Mouse (Mus musculus) lung, embryonic 16.5 days (tissue): ENCODE measurements around the gene Unc5cl. TPM values are rescaled to one million over a fixed set of nuclear protein-coding genes. Genes with fewer than 3 reads are reported as not detected.

ENCODE experiments used
- ATAC-seq: fragments of 200-750 bp; cut with Nextera tagmentation; 2 replicates; pipeline ENCODE4 v1.8.0; 2017; ENCODE audit warnings: low read depth, mild to moderate bottlenecking, moderate library complexity
- H3K27ac ChIP-seq: fragments of 300-500 bp; sonication (generic); 2 replicates; pipeline ENCODE4 v1.5.1; 2014; ENCODE audit warnings: mild to moderate bottlenecking, control low read depth, low read length
- H3K27me3 ChIP-seq: fragments of 300-500 bp; sonication (generic); 2 replicates; pipeline ENCODE4 v1.6.1; 2014; ENCODE audit warnings: low read depth, low read length, mixed read lengths; ENCODE audit not compliant: control insufficient read depth, insufficient read depth
- H3K36me3 ChIP-seq: fragments of 300-500 bp; sonication (generic); 2 replicates; pipeline ENCODE4 v1.6.1; 2014; ENCODE audit warnings: low read length; ENCODE audit not compliant: control insufficient read depth, insufficient read depth
- H3K4me1 ChIP-seq: fragments of 300-500 bp; sonication (generic); replicated peaks from 2 replicates; pipeline ENCODE4 v1.6.1; 2014; ENCODE audit warnings: low read length, mixed read lengths; ENCODE audit not compliant: control insufficient read depth, insufficient read depth
- H3K4me2 ChIP-seq: fragments of 300-500 bp; sonication (generic); 2 replicates; pipeline ENCODE4 v1.6.1; 2014; ENCODE audit warnings: low read depth, low read length, control low read depth
- H3K4me3 ChIP-seq: fragments of 300-500 bp; sonication (generic); 2 replicates; pipeline ENCODE4 v1.5.1; 2014; ENCODE audit warnings: mild to moderate bottlenecking, low read length, control low read depth
- H3K9ac ChIP-seq: fragments of 300-500 bp; sonication (generic); 2 replicates; pipeline ENCODE4 v1.6.1; 2014; ENCODE audit warnings: low read length, control low read depth
- H3K9me3 ChIP-seq: fragments of 300-500 bp; sonication (generic); 2 replicates; pipeline ENCODE4 v1.6.1; 2016; ENCODE audit warnings: low read length; ENCODE audit not compliant: control insufficient read depth
- WGBS: fragments of 180-500 bp; shearing (Covaris S2); extraction: QIAGEN DNeasy Blood & Tissue Kit; methylation state at CpG from one replicate; pipeline ENCODE4 v1.1.7; 2014; 5-methylcytosine and 5-hydroxymethylcytosine counted together
- polyA plus RNA-seq: library from polyadenylated mRNA; unstranded; fragments of >200 nt; fragmentation: Nextera tagmentation; extraction: Ambion mirVana; gene quantifications from 2 replicates; pipeline ENCODE4 v1.2.1, GENCODE M21; 2015

Gene Unc5cl
- polyA plus RNA-seq, 1 experiment from 2014 or later: 2.7 TPM

- no peak overlapping the region for H3K4me2 ChIP-seq
- ATAC-seq: peak; percentile 76
- no peaks in the 10 kb centered on the region for H3K27me3 ChIP-seq
- H3K9ac ChIP-seq: no peak overlapping the region
- 72% methylated on average over 14 of the region's 14 CpGs for WGBS
- H3K4me3 ChIP-seq: no peak overlapping the region
- peak overlapping the region; percentile 38; the same call in 1 of the 2 replicates for H3K27ac ChIP-seq
- peaks cover 20% of the 10 kb centered on the region for H3K36me3 ChIP-seq
- H3K4me1 ChIP-seq: peaks cover 10% of the 10 kb centered on the region
- H3K9me3 ChIP-seq: no peaks in the 10 kb centered on the region
Observed at GRCm38 (mm10) chr17:48416425-48417195, 38.1 kb upstream of the Unc5cl start.

DNA sequence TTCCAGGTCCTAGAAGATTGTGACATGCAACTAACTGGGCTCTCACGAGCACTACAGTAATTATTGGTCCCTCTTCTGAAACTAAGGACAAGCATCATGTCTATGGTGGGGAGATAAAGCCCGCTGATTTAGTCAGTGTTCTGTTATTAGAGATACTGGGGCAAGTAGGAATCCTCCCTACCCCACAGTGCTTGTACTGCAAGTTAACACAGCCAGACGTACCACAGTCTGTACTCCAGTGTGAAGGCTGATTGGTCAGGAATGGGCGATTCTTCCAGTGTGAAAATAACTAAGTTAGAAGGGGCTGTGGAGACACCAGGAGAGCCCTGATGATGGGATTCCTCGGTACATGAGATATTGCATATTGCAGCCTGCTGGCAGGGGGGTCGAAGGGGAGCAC, 37.2 kb upstream of the Unc5cl start:
- H3K4me3 ChIP-seq: no peak overlapping the region
- no peaks in the 10 kb centered on the region for H3K27me3 ChIP-seq
- peaks cover 17% of the 10 kb centered on the region for H3K36me3 ChIP-seq
- ATAC-seq: no peak
- no peak overlapping the region for H3K27ac ChIP-seq
- H3K4me2 ChIP-seq: no peak overlapping the region
- peaks cover 6% of the 10 kb centered on the region for H3K4me1 ChIP-seq
- 79% methylated on average over 6 of the region's 6 CpGs for WGBS
- H3K9me3 ChIP-seq: no peaks in the 10 kb centered on the region
- no peak overlapping the region for H3K9ac ChIP-seq

DNA sequence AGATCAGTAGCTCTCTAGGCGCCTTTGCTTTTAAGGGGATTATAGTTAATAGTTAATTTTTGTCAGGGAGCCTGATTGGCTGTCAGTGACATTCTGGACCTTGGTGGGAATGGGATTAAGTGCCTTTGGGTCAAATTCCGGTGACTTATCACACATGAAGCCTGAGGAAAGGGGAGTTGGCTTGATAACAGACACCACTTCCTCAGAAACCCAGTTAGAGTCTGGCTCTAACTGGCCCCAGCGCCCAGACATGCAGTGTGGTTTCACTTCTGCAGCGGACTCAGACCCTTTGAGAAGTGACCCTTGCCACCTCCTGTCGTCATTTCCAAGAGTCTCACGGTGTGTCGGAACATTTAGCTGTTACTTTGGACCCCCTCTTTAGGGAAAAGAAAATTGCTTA, 36.5 kb upstream of the Unc5cl start:
- Histone ChIP-seq H3K4me2 (peak overlapping the region; percentile 21; the same call in 1 of the 2 replicates), H3K36me3 (peaks cover 17% of the 10 kb centered on the region), H3K9ac (0 out of 2 replicates have a peak overlapping the region, but pooled peaks have one; percentile 6), H3K27me3 (no peaks in the 10 kb centered on the region), H3K4me3 (no peak overlapping the region), H3K4me1 (peaks cover 6% of the 10 kb centered on the region), H3K9me3 (no peaks in the 10 kb centered on the region), H3K27ac (0 out of 2 replicates have a peak overlapping the region, but pooled peaks have one; percentile 15)
- ATAC-seq: no peak
- WGBS: 42% methylated on average over 7 of the region's 7 CpGs

GRCm38 (mm10) chr17:48418781-48419180, 35.9 kb upstream of the Unc5cl start:
- H3K4me3 ChIP-seq: no peak overlapping the region
- H3K9me3 ChIP-seq: no peaks in the 10 kb centered on the region
- H3K4me2 ChIP-seq: no peak overlapping the region
- H3K9ac ChIP-seq: no peak overlapping the region
- H3K36me3 ChIP-seq: peaks cover 15% of the 10 kb centered on the region
- no peak overlapping the region for H3K27ac ChIP-seq
- no peaks in the 10 kb centered on the region for H3K27me3 ChIP-seq
- H3K4me1 ChIP-seq: peaks cover 6% of the 10 kb centered on the region
- 56% methylated on average over 1 of the region's 1 CpGs for WGBS
- ATAC-seq: no peak

DNA sequence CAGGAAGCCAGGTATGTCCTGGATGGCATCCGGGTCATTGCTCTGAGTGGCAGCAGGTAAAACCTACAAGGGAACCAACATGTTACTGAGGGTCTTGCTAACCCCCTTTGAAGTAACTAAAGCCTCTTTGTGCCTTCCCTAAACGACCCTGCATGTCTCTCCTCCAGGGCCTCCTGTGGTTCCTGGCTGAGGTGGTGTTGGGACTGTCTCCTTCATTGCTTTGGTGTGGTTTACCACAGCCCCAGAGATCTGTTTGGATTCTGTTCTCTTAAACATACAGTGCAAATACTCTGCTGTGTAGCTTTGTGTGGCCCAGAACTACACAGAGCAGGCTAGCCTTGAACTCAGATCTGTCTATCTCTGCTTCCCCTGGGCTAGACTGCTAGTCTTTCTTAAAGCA, 35.1 kb upstream of the Unc5cl start:
- Histone ChIP-seq H3K27me3 (no peaks in the 10 kb centered on the region), H3K27ac (no peak overlapping the region), H3K4me2 (no peak overlapping the region), H3K4me1 (peaks cover 6% of the 10 kb centered on the region), H3K4me3 (no peak overlapping the region), H3K9me3 (no peaks in the 10 kb centered on the region), H3K9ac (no peak overlapping the region), H3K36me3 (peaks cover 10% of the 10 kb centered on the region)
- ATAC-seq: no peak
- WGBS: 64% methylated on average over 2 of the region's 2 CpGs

DNA sequence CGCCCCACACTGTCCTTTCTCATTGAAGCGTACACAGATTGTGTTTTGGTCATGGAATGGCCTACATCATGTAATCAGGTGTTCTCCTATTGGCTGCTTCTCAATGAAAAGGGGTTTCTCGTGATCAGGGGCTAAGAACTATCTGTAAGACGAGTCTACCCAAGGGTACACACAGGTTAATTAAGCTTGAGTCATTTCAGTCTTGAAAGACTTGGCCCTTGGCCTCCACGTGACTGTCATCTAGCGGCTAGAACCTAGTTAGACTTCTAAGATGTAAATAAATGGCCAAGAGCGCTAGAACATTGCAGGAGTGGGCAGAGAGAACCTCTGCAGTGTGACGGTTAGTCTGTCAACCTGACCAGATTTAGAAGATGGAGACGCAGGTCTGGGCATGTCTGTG, 30.5 kb upstream of the Unc5cl start:
- no peak overlapping the region for H3K4me2 ChIP-seq
- no peaks in the 10 kb centered on the region for H3K36me3 ChIP-seq
- no peak for ATAC-seq
- no peaks in the 10 kb centered on the region for H3K9me3 ChIP-seq
- no peak overlapping the region for H3K27ac ChIP-seq
- H3K4me1 ChIP-seq: peaks cover 19% of the 10 kb centered on the region
- 81% methylated on average over 9 of the region's 9 CpGs for WGBS
- H3K4me3 ChIP-seq: no peak overlapping the region
- H3K9ac ChIP-seq: no peak overlapping the region
- H3K27me3 ChIP-seq: no peaks in the 10 kb centered on the region

GRCm38 (mm10) chr17:48425823-48426612, 28.7 kb upstream of the Unc5cl start:
- peak; percentile 74 for ATAC-seq

DNA sequence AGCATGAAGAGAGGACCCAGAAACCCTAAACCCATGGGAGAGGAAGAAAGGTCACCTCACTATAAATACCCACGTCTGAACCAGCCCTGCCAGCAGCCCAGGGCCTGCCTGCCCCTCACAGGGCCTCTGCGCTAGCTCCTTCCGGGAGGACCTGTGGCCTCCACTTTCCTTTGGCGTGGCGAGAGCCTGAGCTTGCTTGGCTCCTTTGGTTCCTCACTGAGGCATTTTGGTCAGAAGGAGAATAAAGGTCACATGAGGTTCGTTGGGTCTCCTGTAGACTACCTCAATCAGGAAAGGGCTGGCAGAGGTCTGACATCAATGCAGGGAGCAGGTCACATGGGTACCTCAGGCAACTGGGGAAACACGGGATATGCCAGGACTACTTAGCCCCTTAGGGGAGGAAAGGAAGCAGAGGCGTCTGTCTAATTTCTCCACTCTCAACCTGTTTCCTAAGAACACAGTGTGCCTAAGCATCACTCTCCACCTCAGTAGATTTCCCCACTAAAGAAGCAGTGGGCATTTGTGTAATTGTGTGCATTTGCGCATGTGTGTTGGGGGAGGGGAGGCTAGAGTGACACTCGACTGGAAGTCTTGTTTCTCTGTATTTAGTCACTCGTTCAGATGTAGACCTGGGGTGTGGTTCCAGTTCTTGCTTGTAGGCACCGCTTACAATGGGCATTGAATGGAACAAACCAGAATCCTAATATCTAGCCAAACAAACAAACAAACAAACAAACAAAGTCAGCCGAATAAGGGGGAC, 27.5 kb upstream of the Unc5cl start:
- Histone ChIP-seq H3K4me1 (peaks cover 30% of the 10 kb centered on the region), H3K9me3 (no peaks in the 10 kb centered on the region), H3K4me2 (no peak overlapping the region), H3K36me3 (no peaks in the 10 kb centered on the region), H3K27ac (peak overlapping the region; percentile 36; the same call in 1 of the 2 replicates), H3K4me3 (no peak overlapping the region), H3K27me3 (no peaks in the 10 kb centered on the region), H3K9ac (no peak overlapping the region)
- ATAC-seq: no peak
- WGBS: 52% methylated on average over 13 of the region's 13 CpGs

More at GRCm38 (mm10) chr17:48425823-48426612, 28.7 kb upstream of the Unc5cl start:
- Histone ChIP-seq H3K36me3 (no peaks in the 10 kb centered on the region), H3K9ac (no peak overlapping the region; the same call in 1 of the 2 replicates), H3K27ac (peak overlapping the region; percentile 84), H3K27me3 (no peaks in the 10 kb centered on the region), H3K4me1 (peaks cover 30% of the 10 kb centered on the region), H3K4me3 (no peak overlapping the region), H3K4me2 (no peak overlapping the region), H3K9me3 (no peaks in the 10 kb centered on the region)
- WGBS: 22% methylated on average over 9 of the region's 9 CpGs
